Mouse (Mus musculus) ZHBTc4 (cell line): ENCODE results near the gene Gm17267.
"Not testable (repeated sequence)": the region's sequence is repeated elsewhere in the genome, so short reads cannot be mapped to it uniquely, and the experiment has no call there.

Experiments
- DNase-seq: peaks from one replicate; pipeline ENCODE4 v3.0.0-alpha.2; 2011; ENCODE audit warnings: low read depth, low spot score

The Gm17267 gene

DNA sequence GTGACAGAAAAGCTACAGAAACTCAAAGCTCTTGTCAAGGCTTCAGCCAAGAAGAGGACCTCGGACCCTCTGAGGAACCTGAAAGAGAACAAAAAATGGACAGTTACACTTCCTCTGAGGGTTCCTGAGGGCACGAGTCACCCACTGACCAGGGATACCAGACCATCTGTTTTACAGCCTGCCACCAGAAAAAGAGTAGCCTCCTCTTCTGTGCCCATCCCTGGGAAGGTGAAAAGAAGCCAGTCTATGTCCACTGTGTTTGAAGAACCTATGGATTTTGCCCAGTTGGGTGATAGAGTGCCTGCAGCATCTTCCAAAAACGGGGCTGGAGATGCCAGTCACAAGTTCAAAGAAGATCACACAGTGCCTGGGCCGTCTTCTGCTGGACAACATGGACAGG lies at the start of gene Gm17267:
TSS of gene Gm17267 (plus strand) at position 301 of the 400 bp plus-strand sequence.
- DNase-seq = not testable (repeated sequence)
